Mouse (Mus musculus) testis, adult 2 months (tissue): ENCODE measurements around the gene Otulin. TPM values are rescaled to one million over a fixed set of nuclear protein-coding genes. Genes with fewer than 3 reads are reported as not detected.

Experiments
- H3K27ac ChIP-seq: fragments of 200-500 bp; 2 replicates; pipeline ENCODE4 v1.5.1; 2012; ENCODE audit warnings: low read depth, low read length; ENCODE audit not compliant: control insufficient read depth, insufficient read depth
- H3K27me3 ChIP-seq: fragments of 200-500 bp; 2 replicates; pipeline ENCODE4 v1.6.1; 2012; ENCODE audit warnings: mild to moderate bottlenecking, low read length, moderate library complexity; ENCODE audit not compliant: control insufficient read depth, insufficient read depth
- H3K36me3 ChIP-seq: fragments of 200-500 bp; 2 replicates; pipeline ENCODE4 v1.6.1; 2012; ENCODE audit warnings: mild to moderate bottlenecking, low read length; ENCODE audit not compliant: control insufficient read depth, insufficient read depth
- H3K4me1 ChIP-seq: fragments of 200-500 bp; 2 replicates; pipeline ENCODE4 v1.6.1; 2012; ENCODE audit warnings: low read length; ENCODE audit not compliant: control insufficient read depth, insufficient read depth
- H3K4me3 ChIP-seq: fragments of 200-500 bp; 2 replicates; pipeline ENCODE4 v1.5.1; 2012; ENCODE audit warnings: low read depth, mild to moderate bottlenecking, low read length, moderate library complexity, mixed read lengths; ENCODE audit not compliant: control insufficient read depth
- CTCF ChIP-seq: fragments of 200-500 bp; IDR thresholded peaks from 2 replicates; pipeline ENCODE4 v1.5.1; 2012; ENCODE audit warnings: low read depth, mild to moderate bottlenecking, inconsistent platforms, low read length, moderate library complexity; ENCODE audit not compliant: control insufficient read depth, insufficient read depth, insufficient replicate concordance
- POLR2A ChIP-seq: fragments of 200-500 bp; IDR thresholded peaks from 2 replicates; pipeline ENCODE4 v1.6.1; 2012; ENCODE audit warnings: low read depth, mild to moderate bottlenecking, inconsistent platforms, low read length, moderate library complexity; ENCODE audit not compliant: control insufficient read depth
- polyA plus RNA-seq: library from polyadenylated mRNA; depleted of rRNA; stranded (reverse); fragments of >200 nt; gene quantifications from 2 replicates; pipeline ENCODE4 v1.2.3, GENCODE M21; 2012

Gene Otulin
- polyA plus RNA-seq, 1 experiment = 11.2 TPM

GRCm38 (mm10) chr15:27633941-27634900 is 3.7 kb upstream of the Otulin start:
- no peaks in the 10 kb centered on the region for H3K36me3 ChIP-seq
- TF ChIP-seq POLR2A = no peak
- no peak for TF ChIP-seq CTCF
- no peak overlapping the region for H3K4me3 ChIP-seq
- no peaks in the 10 kb centered on the region for H3K27me3 ChIP-seq
- no peak overlapping the region for H3K27ac ChIP-seq
- peaks cover 5% of the 10 kb centered on the region for H3K4me1 ChIP-seq

- Histone ChIP-seq H3K4me3 (peak overlapping the region; percentile 95), H3K27me3 (no peaks in the 10 kb centered on the region), H3K36me3 (no peaks in the 10 kb centered on the region), H3K4me1 (peaks cover 5% of the 10 kb centered on the region), H3K27ac (peak overlapping the region; percentile 60)
- TF ChIP-seq CTCF = no peak
- no peak for TF ChIP-seq POLR2A
These were observed 493 bp downstream of the Otulin start for GRCm38 (mm10) chr15:27629800-27630600.

- TF ChIP-seq POLR2A (no peak), CTCF (no peak)
- Histone ChIP-seq H3K4me3 (no peak overlapping the region), H3K27me3 (no peaks in the 10 kb centered on the region), H3K27ac (no peak overlapping the region), H3K36me3 (no peaks in the 10 kb centered on the region), H3K4me1 (peaks cover 5% of the 10 kb centered on the region)
These were observed 1.4 kb downstream of the Otulin start for GRCm38 (mm10) chr15:27629046-27629445.

DNA sequence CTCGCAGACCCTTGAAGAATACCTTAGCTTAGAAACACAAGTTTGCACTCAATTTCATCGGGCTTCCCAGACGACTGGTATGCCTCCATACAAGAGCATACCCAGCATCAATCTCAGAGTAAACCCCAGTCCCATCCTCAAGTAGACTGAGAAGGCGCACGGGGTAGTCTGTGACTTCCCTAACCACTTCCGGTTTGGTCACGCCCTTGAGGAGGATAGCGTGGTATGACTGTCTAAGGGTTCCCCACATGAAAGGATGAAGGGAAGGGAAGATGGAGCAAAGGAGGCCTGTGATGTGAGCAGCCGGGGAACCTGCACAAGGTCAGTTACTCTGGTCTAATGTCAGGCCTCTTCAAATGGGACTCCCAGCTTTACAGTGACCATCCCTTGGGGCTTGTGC is 2.7 kb downstream of the Otulin start:
- Histone ChIP-seq H3K4me3 (no peak overlapping the region), H3K27ac (no peak overlapping the region), H3K36me3 (no peaks in the 10 kb centered on the region), H3K27me3 (no peaks in the 10 kb centered on the region), H3K4me1 (peaks cover 5% of the 10 kb centered on the region)
- TF ChIP-seq CTCF (no peak), POLR2A (no peak)

- Histone ChIP-seq H3K36me3 (no peaks in the 10 kb centered on the region), H3K27me3 (no peaks in the 10 kb centered on the region), H3K4me1 (peaks cover 5% of the 10 kb centered on the region), H3K4me3 (no peak overlapping the region), H3K27ac (no peak overlapping the region)
- TF ChIP-seq CTCF = no peak
These were observed 4.2 kb downstream of the Otulin start for GRCm38 (mm10) chr15:27626314-27626713.

DNA sequence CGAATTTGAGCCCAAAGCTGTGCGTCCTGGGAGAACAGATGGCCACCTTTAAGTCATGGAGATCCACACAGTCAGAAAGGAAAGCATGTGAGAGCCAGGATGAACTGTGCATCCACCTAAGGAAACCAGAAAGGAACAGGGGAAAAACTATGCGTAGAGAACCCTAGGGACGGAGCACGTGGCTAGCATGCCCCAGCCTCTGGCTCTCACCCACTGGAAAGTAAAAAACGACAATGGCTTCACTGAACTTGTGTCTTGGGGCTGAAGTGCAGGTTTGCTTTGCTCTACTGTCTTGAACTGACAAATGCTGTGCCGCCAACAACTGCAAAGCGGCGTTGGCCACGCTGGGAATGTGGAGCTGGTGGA is 4.6 kb downstream of the Otulin start:
- H3K4me3 ChIP-seq = no peak overlapping the region
- no peak overlapping the region for H3K27ac ChIP-seq
- no peaks in the 10 kb centered on the region for H3K27me3 ChIP-seq
- TF ChIP-seq POLR2A (no peak), CTCF (no peak)
- peaks cover 3% of the 10 kb centered on the region for H3K4me1 ChIP-seq
- H3K36me3 ChIP-seq = no peaks in the 10 kb centered on the region
